Mouse (Mus musculus): ENCODE measurements at regions not wholly inside any gene's neighbourhood (a gene's known extent, or its start where the extent isn't known, plus 50 kb on each side); places are given as distances from the start of the nearest gene placed in this dataset.

GRCm38 (mm10) chr17:31775037-31775436 lies 80.6 kb downstream of the Sik1 start:
- DNase-seq (ENCODE audit: low spot score), result no peak
- intact Hi-C loops (cut with DNase I), result no loop called here

- intact Hi-C loops (cut with DNase I), result no loop called here
Measured at GRCm38 (mm10) chr17:31775966-31776365, 79.6 kb downstream of the Sik1 start.

GRCm38 (mm10) chr17:31776949-31777607 lies 78.5 kb downstream of the Sik1 start:
- DNase-seq (ENCODE audit: low spot score), result no peak

More at GRCm38 (mm10) chr17:31775966-31776365, 79.6 kb downstream of the Sik1 start:
- no peak for DNase-seq (ENCODE audit: low spot score)

GRCm38 (mm10) chr17:31777751-31778150 lies 77.9 kb downstream of the Sik1 start:
- no peak for DNase-seq (ENCODE audit: low spot score)
- intact Hi-C loops (cut with DNase I), result no loop called here

More at GRCm38 (mm10) chr17:31776949-31777607, 78.5 kb downstream of the Sik1 start:
- intact Hi-C loops (cut with DNase I), result no loop called here

- intact Hi-C loops (cut with DNase I), result no loop called here
- DNase-seq (ENCODE audit: low spot score), result no peak
Measured at GRCm38 (mm10) chr17:31779466-31779865, 76.1 kb downstream of the Sik1 start.

GRCm38 (mm10) chr17:31782251-31782650 lies 73.4 kb downstream of the Sik1 start:
- DNase-seq (ENCODE audit: low spot score), result peak; percentile 34

GRCm38 (mm10) chr17:31783071-31783470 lies 72.5 kb downstream of the Sik1 start:
- intact Hi-C loops (cut with DNase I), result no loop called here

More at GRCm38 (mm10) chr17:31782251-31782650, 73.4 kb downstream of the Sik1 start:
- intact Hi-C loops (cut with DNase I), result no loop called here

GRCm38 (mm10) chr17:31788316-31788715 lies 67.3 kb downstream of the Sik1 start:
- intact Hi-C loops (cut with DNase I), result no loop called here
- peak; percentile 30 for DNase-seq (ENCODE audit: low spot score)

More at GRCm38 (mm10) chr17:31783071-31783470, 72.5 kb downstream of the Sik1 start:
- DNase-seq (ENCODE audit: low spot score), result no peak

- intact Hi-C loops (cut with DNase I), result no loop called here
- DNase-seq (ENCODE audit: low spot score), result no peak
Measured at GRCm38 (mm10) chr17:31789068-31789583, 66.5 kb downstream of the Sik1 start.

- no peak for DNase-seq (ENCODE audit: low spot score)
- intact Hi-C loops (cut with DNase I), result loop anchor here (5.0 kb wide), 1 partner anchor 42 kb away; no protein-coding TSS in a partner anchor
Measured at GRCm38 (mm10) chr17:31789906-31790279, 65.7 kb downstream of the Sik1 start.

- DNase-seq (ENCODE audit: low spot score), result peak; percentile 63
- intact Hi-C loops (cut with DNase I), result loop anchor here (5.0 kb wide), 1 partner anchor 42 kb away; no protein-coding TSS in a partner anchor
Measured at GRCm38 (mm10) chr17:31790280-31791063, 65.1 kb downstream of the Sik1 start.

GRCm38 (mm10) chr17:31791656-31792055 lies 63.9 kb downstream of the Sik1 start:
- DNase-seq (ENCODE audit: low spot score), result no peak
- intact Hi-C loops (cut with DNase I), result loop anchor here (2.0 to 5.0 kb wide), 2 partner anchors 41 to 63 kb away; partner anchors contain the start of gene Sik1

- intact Hi-C loops (cut with DNase I), result loop anchor here (2.0 to 5.0 kb wide), 2 partner anchors 39 to 62 kb away; partner anchors contain the start of gene Sik1
- DNase-seq (ENCODE audit: low spot score), result no peak
Measured at GRCm38 (mm10) chr17:31793040-31793439, 62.6 kb downstream of the Sik1 start.

GRCm38 (mm10) chr17:31793521-31793920 lies 62.1 kb downstream of the Sik1 start:
- intact Hi-C loops (cut with DNase I), result loop anchor here (2.0 to 5.0 kb wide), 2 partner anchors 39 to 61 kb away; partner anchors contain the start of gene Sik1
- peak; percentile 50 for DNase-seq (ENCODE audit: low spot score)

- intact Hi-C loops (cut with DNase I), result loop anchor here (2.0 to 5.0 kb wide), 2 partner anchors 38 to 61 kb away; partner anchors contain the start of gene Sik1
- no peak for DNase-seq (ENCODE audit: low spot score)
Measured at GRCm38 (mm10) chr17:31793964-31794363, 61.6 kb downstream of the Sik1 start.

All from heart, postnatal 25 days (tissue).